In the genomic region with DNA sequence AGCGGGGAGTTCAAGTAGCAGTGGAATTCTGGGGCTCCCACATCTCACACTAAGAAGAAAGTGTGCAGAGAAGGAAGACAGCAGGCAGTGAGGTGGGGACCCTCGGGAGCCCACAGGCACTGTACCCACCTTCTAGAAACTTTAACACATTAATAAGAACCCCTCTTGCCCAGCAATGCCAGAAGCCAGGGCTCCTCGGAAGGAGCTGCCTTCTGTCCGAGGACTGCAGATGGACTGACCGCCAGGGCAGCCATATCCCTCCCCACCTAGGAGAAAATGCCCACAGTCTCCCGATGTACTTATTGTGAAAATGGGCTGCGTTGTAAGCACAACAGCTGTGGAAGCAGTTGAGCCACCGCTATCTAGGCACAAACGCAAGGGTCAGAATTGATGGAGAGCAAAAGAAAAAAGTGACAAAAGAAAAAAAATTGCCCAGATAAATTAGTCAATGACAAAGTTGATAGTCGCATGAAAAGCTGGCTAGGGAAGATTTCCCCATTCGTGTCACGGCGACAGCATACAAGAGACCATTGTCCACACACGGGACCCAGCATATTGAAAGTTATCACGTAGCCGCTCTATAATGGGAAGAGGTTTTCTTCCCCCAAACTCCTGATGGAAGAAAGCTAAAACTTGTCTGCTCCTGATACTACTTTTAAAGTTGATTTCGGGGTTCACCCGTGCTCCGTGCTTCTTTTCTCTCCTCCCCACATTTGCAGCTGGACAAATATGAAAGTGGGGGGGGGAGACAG, we compare ENCODE assay signal across 13 mouse cellular contexts. TPM values are rescaled to one million over a fixed set of nuclear protein-coding genes. Genes with fewer than 3 reads are reported as not detected.
DNase-seq lines count a peak whose midpoint lies in the region; ATAC-seq and TF ChIP-seq lines count a peak whose summit lies in the region.
"Had no signal": no experiment of that assay in that cellular context is flagged by ENCODE, and none has a peak within 500 bp of the region (broad histone marks: within the 10 kb centered on the region; RNA-seq: fewer than 3 reads in every experiment).

No protein-coding gene starts in this region.

- H3K4me1 ChIP-seq in embryonic facial prominence, embryonic 12.5 days = peaks cover 59% of the 10 kb centered on the region
- H3K4me1 ChIP-seq in hindbrain, embryonic 10.5 days (replicated peaks) = peaks cover 51% of the 10 kb centered on the region
- peaks cover 24% of the 10 kb centered on the region for H3K4me1 ChIP-seq in midbrain, embryonic 14.5 days (ENCODE audit: control insufficient read depth, insufficient read depth, low read length)
- H3K4me1 ChIP-seq: liver, embryonic 15.5 days had no signal

- TF ChIP-seq CTCF in brain, embryonic 14.5 days (IDR thresholded peaks at IDR 0.05; ENCODE audit: borderline replicate concordance, extremely low read depth, insufficient read depth, insufficient read length) = no peak

- no peaks in the 10 kb centered on the region for H3K27me3 ChIP-seq in embryonic facial prominence, embryonic 12.5 days
- no peaks in the 10 kb centered on the region for H3K27me3 ChIP-seq in hindbrain, embryonic 10.5 days (ENCODE audit: insufficient read depth, poor library complexity, severe bottlenecking)
- H3K27me3 ChIP-seq in midbrain, embryonic 14.5 days (ENCODE audit: control insufficient read depth, insufficient read depth, low read length) = no peaks in the 10 kb centered on the region
- H3K27me3 ChIP-seq: liver, embryonic 15.5 days had no signal

- H3K4me3 ChIP-seq in embryonic facial prominence, embryonic 12.5 days = peak overlapping the region; percentile 11
- peak overlapping the region; percentile 14; the same call in 1 of the 2 replicates for H3K4me3 ChIP-seq in hindbrain, embryonic 10.5 days
- peak overlapping the region; percentile 7; the same call in 1 of the 2 replicates for H3K4me3 ChIP-seq in midbrain, embryonic 14.5 days (replicated peaks; ENCODE audit: low read depth, low read length)
- H3K4me3 ChIP-seq: liver, embryonic 15.5 days had no signal

- peak overlapping the region; percentile 34 for H3K4me2 ChIP-seq in embryonic facial prominence, embryonic 12.5 days (replicated peaks)
- peak overlapping the region; percentile 41 for H3K4me2 ChIP-seq in midbrain, embryonic 14.5 days (ENCODE audit: low read length)
- H3K4me2 ChIP-seq: liver, embryonic 15.5 days had no signal

- H3K9ac ChIP-seq in embryonic facial prominence, embryonic 12.5 days = no peak overlapping the region; the same call in 1 of the 2 replicates
- no peak overlapping the region for H3K9ac ChIP-seq in midbrain, embryonic 14.5 days (replicated peaks; ENCODE audit: low read length)
- H3K9ac ChIP-seq: liver, embryonic 15.5 days had no signal

- H3K9me3 ChIP-seq in embryonic facial prominence, embryonic 12.5 days = no peaks in the 10 kb centered on the region
- no peaks in the 10 kb centered on the region for H3K9me3 ChIP-seq in hindbrain, embryonic 10.5 days
- H3K9me3 ChIP-seq in midbrain, embryonic 14.5 days (ENCODE audit: control insufficient read depth, low read length) = no peaks in the 10 kb centered on the region
- H3K9me3 ChIP-seq: liver, embryonic 15.5 days had no signal

- H3K27ac ChIP-seq in embryonic facial prominence, embryonic 12.5 days = peak overlapping the region; percentile 26; the same call in 1 of the 2 replicates
- H3K27ac ChIP-seq in hindbrain, embryonic 10.5 days = peak overlapping the region; percentile 78
- peak overlapping the region; percentile 68 for H3K27ac ChIP-seq in midbrain, embryonic 14.5 days (replicated peaks; ENCODE audit: low read depth, low read length)
- H3K27ac ChIP-seq: liver, embryonic 15.5 days had no signal

- peak; percentile 80 for DNase-seq in brain, embryonic 14.5 days (ENCODE audit: low read depth)
- no peak for DNase-seq in hindbrain, embryonic 10.5 days (ENCODE audit: low spot score)
- peak; percentile 52 for DNase-seq in midbrain, embryonic 14.5 days
- DNase-seq in testis, postnatal 14 days (ENCODE audit: low spot score) = no peak
- no peak for DNase-seq in cerebellum, postnatal 10 days
- DNase-seq in frontal cortex, postnatal 10 days (ENCODE audit: low spot score in 2 of 2) = no peak
- DNase-seq: adrenal gland, postnatal 25 days; cerebellum, adult 11 months; gastrocnemius, postnatal 25 days; kidney, adult 2 months; right cerebral cortex, postnatal 14 days had no signal

- no peak for TF ChIP-seq POLR2A in brain, embryonic 14.5 days (IDR thresholded peaks at IDR 0.05; ENCODE audit: borderline replicate concordance, extremely low read depth, insufficient read depth, insufficient read length, poor library complexity, severe bottlenecking)

- ATAC-seq in embryonic facial prominence, embryonic 12.5 days (ENCODE audit: insufficient number of reproducible peaks, insufficient read depth, low FRiP score, low TSS enrichment) = no peak
- peak; percentile 41; the same call in 1 of the 2 replicates for ATAC-seq in midbrain, embryonic 14.5 days (ENCODE audit: low FRiP score, low TSS enrichment)

- WGBS in embryonic facial prominence, embryonic 12.5 days = 72% methylated on average over 19 of the region's 19 CpGs
- WGBS in hindbrain, embryonic 10.5 days = 70% methylated on average over 19 of the region's 19 CpGs
- 47% methylated on average over 19 of the region's 19 CpGs for WGBS in midbrain, embryonic 14.5 days

- H3K36me3 ChIP-seq in embryonic facial prominence, embryonic 12.5 days = no peaks in the 10 kb centered on the region
- no peaks in the 10 kb centered on the region for H3K36me3 ChIP-seq in hindbrain, embryonic 10.5 days
- H3K36me3 ChIP-seq in midbrain, embryonic 14.5 days (ENCODE audit: control insufficient read depth, insufficient read depth, low read length) = no peaks in the 10 kb centered on the region
- H3K36me3 ChIP-seq: liver, embryonic 15.5 days had no signal

RNA-seq across cellular contexts. Expression of a gene that starts 1.3 kb away (rescaled TPM):
- 69.3 and 78.5 TPM in 2 replicates for polyA plus RNA-seq in brain, embryonic 14.5 days (2012; rRNA removed)
- 86.8 and 92.6 TPM in 2 replicates for polyA plus RNA-seq in embryonic facial prominence, embryonic 12.5 days (2016; fragmentation: Nextera tagmentation; extraction: Ambion mirVana)
- polyA plus RNA-seq in hindbrain, embryonic 10.5 days (2016; fragmentation: Nextera tagmentation; extraction: Ambion mirVana) = 8.3 and 17.3 TPM in 2 replicates
- polyA plus RNA-seq in midbrain, embryonic 14.5 days (2014; fragmentation: Nextera tagmentation; extraction: Ambion mirVana) = 64.4 and 72.0 TPM in 2 replicates

Comparison
In these comparisons a context has a peak if more than half of its experiments do, and no peak if none do; other contexts are left out.
1. DNase-seq: peak in brain, embryonic 14.5 days (single experiment) and midbrain, embryonic 14.5 days (single experiment); none in hindbrain, embryonic 10.5 days (single experiment), testis, postnatal 14 days (single experiment), cerebellum, postnatal 10 days (0 of 2) and frontal cortex, postnatal 10 days (0 of 2).
2. H3K27ac ChIP-seq: peak in every context shown above with its lines; median percentile 78 in hindbrain, embryonic 10.5 days; 68 in midbrain, embryonic 14.5 days; 26 in embryonic facial prominence, embryonic 12.5 days.
3. Peak in every context shown above with its lines, with median percentiles within 50 percentile points of each other: H3K4me3 ChIP-seq.